Mouse (Mus musculus) bone marrow, adult 2 months (tissue): ENCODE measurements around the gene Lyg1.

Experiments
- CTCF ChIP-seq: fragments of 200-500 bp; IDR thresholded peaks from 2 replicates; pipeline ENCODE4 v1.5.1; 2011; ENCODE audit warnings: low read length, control low read depth; ENCODE audit not compliant: control insufficient read depth, insufficient read depth
- POLR2A ChIP-seq: fragments of 200-500 bp; IDR thresholded peaks from 2 replicates; pipeline ENCODE4 v1.6.1; 2011; ENCODE audit warnings: low read depth, mild to moderate bottlenecking, control low read depth, low read length, borderline replicate concordance; ENCODE audit not compliant: control insufficient read depth

DNA sequence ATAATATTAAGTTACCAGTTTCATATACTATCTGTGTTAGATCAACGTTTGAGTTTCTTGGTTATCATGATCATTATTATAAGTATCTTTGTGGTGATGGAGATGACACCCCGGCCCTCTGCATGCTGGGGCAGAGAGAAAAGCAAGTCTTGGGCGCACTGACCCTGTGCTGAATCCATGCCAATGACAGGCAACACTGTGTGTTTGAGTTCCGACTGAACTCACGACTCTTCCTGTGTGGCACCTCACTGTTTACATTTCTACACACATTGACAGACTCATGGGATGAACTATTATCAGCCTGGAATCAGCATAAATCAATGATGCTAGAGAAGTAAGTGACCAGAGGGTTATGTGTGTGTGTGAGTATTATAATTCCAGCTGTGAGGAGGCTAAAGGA, 30.3 kb upstream of the Lyg1 start:
- no peak for TF ChIP-seq CTCF
- TF ChIP-seq POLR2A = no peak
